Mouse (Mus musculus) lung, postnatal 0 days (tissue): ENCODE results near the gene Pigt.
A peak's percentile ranks its signal among the peaks of the same experiment; 100 is the strongest.

Source experiments
- CTCF ChIP-seq: IDR thresholded peaks from 2 replicates; pipeline ENCODE4 v1.5.1; 2016; ENCODE audit warnings: antibody characterized with exemption, mild to moderate bottlenecking
- EP300 ChIP-seq: IDR thresholded peaks from 2 replicates; pipeline ENCODE4 v1.6.1; 2016; ENCODE audit warnings: antibody characterized with exemption, mild to moderate bottlenecking, control low read depth

DNA sequence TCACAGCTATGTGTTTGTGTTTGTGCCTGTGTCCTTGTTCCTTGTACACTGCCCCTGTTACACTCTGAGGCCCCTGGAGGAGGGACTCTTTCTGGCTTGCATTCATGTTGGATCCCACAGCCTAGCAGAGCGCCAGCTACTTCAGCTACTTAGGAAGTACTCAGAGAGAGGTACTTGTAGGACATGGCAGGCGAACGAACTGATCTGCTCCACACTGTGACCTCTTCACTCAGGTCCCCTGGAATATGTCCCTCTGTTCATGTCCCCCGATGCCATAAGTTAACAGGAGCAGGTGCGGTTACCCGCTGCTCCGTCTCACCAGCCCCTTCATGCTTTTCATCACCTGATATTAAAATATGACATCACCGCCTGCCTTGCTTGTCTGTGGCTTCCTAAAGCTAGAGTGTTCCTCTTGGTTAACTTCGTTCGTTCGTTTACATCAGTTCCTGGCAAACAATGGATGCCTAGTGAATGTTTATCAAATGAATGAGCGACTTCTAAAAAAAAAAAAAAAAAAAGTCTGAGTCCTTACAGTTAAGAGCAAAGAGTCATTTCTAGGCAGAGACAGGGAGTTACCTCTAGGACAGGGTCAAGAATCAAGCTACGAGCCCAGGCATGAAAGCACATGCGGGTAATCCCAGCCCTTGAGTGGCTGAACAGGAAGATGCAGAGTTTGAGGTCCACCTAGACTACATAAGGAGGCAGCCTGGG is 44.1 kb upstream of the Pigt start:
- TF ChIP-seq EP300 (peak; percentile 56), CTCF (no peak)
